Mouse (Mus musculus): ENCODE results near the gene Gstm3. TPM values are rescaled to one million over a fixed set of nuclear protein-coding genes. Genes with fewer than 3 reads are reported as not detected.

Gene Gstm3
- polyA plus RNA-seq, 1 experiment from 2014 or later: 0.25 TPM

DNA sequence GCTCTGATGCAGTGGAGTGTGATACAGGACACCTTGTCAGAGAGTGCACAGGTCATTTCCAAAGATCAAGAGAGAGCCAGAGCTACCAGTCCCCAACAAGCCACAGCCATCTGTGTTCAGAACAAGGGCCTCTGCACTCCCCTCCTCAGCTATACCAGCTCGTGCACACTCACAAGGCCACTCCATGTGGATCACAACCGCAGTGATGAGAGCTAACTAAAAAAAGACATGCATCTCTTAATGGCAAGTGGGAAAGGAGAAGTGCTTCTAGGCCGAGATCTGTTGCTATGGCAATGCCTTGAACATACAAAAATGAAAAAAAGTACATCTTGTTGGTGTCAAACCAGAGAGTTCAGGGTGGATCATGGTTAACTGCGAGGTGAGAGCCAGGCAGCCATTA lies 29.3 kb downstream of the Gstm3 start:
- no peaks in the 10 kb centered on the region for H3K9me3 ChIP-seq
- peaks cover 17% of the 10 kb centered on the region for H3K4me1 ChIP-seq
- H3K27me3 ChIP-seq (replicated peaks): no peaks in the 10 kb centered on the region
- no peak overlapping the region for H3K27ac ChIP-seq
- no peaks in the 10 kb centered on the region for H3K36me3 ChIP-seq (replicated peaks)
- no peak overlapping the region for H3K4me3 ChIP-seq
- no peak overlapping the region for H3K4me2 ChIP-seq
- no peak overlapping the region for H3K9ac ChIP-seq
- 48% methylated on average over 4 of the region's 4 CpGs for WGBS
- ATAC-seq (replicated peaks): no peak

DNA sequence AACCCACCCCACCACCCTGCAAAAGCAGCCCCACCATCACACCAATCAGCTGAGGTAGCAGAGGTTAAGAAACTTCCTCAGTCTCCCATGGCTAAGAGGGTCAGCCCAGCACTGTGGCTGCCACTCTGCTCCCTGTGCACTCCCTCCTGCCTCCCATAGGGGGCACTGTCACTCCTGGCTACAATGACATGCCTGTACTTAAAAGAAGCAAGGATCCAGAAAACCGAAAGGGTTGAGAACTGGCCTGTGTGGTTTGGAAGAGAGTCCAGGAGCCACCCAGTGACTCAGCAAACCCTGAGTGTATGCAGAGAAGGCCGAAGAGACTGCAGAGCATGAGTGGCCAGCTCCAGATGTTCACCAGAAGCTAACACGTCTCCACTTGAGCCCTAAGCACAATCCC lies 29.7 kb downstream of the Gstm3 start:
- Histone ChIP-seq H3K36me3 (replicated peaks) (no peaks in the 10 kb centered on the region), H3K4me3 (no peak overlapping the region), H3K4me1 (peaks cover 17% of the 10 kb centered on the region), H3K27me3 (replicated peaks) (no peaks in the 10 kb centered on the region), H3K27ac (no peak overlapping the region), H3K9ac (no peak overlapping the region), H3K9me3 (no peaks in the 10 kb centered on the region), H3K4me2 (no peak overlapping the region)
- ATAC-seq (replicated peaks): no peak
- 51% methylated on average over 3 of the region's 3 CpGs for WGBS

DNA sequence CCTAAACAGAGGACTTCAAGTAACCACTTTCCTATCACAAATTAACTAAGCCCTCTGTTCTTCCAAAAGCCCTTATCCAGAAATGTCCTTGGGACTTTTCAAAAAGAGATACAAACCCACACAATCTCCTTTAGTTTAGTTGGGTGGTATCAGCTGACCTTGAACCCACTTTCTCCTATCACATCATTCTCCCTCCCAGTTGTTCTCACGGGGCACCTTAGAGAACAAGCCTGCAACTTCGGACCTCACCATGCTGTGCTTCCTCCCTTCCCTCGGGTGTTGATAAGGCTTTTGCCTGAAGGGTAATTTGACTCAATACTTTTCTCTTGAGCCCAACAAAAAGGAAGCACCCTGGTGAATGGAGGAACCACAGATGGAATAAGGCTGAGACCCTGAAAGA lies 33.2 kb downstream of the Gstm3 start:
- Histone ChIP-seq H3K27ac (no peak overlapping the region), H3K4me3 (no peak overlapping the region), H3K4me1 (peaks cover 16% of the 10 kb centered on the region), H3K27me3 (replicated peaks) (no peaks in the 10 kb centered on the region), H3K9ac (no peak overlapping the region), H3K36me3 (replicated peaks) (no peaks in the 10 kb centered on the region), H3K9me3 (no peaks in the 10 kb centered on the region), H3K4me2 (no peak overlapping the region)
- 67% methylated on average over 3 of the region's 3 CpGs for WGBS
- ATAC-seq (replicated peaks): no peak

DNA sequence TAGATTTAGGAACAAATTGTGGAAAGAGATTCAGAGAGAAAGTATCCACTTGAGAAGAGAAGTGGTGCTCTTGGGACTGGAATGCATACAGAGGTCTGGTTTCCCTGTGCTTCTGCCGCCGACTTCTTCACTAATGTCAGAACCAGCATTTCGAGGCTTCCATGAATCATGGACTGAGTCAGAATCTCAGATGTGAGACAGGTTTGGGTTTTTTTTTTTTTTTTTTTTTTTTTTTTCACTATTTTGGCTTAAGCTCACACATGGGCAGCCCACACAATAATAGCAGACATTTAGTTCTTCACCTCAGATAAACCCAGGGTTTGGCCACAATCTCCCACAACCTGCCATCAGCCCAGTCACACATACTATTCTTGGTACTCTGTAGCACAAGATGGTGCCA lies 33.8 kb downstream of the Gstm3 start:
- H3K4me3 ChIP-seq: no peak overlapping the region
- H3K4me2 ChIP-seq: no peak overlapping the region
- H3K4me1 ChIP-seq: peaks cover 22% of the 10 kb centered on the region
- 81% methylated on average over 3 of the region's 3 CpGs for WGBS
- H3K27me3 ChIP-seq (replicated peaks): no peaks in the 10 kb centered on the region
- H3K9ac ChIP-seq: no peak overlapping the region
- no peak for ATAC-seq (replicated peaks)
- H3K36me3 ChIP-seq (replicated peaks): no peaks in the 10 kb centered on the region
- H3K27ac ChIP-seq: no peak overlapping the region
- H3K9me3 ChIP-seq: no peaks in the 10 kb centered on the region

DNA sequence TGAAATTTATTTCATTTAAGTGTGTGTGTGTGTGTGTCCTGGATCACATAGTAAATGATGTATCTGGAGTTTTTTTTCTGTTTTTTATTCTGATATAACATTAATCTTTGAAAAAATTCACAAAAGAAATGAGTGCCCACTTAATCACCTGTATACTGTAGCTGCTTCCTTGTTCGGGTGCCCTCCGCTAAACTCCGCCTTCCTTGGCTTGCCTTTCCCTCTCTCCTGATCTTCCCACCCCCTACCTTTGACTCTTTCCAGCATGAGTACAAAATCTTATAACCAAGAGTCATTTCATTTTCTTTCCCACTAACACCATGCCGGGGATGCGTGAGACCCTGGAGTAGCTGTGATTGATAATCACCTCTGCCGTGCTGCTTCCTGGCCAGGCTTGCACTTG lies 37.0 kb downstream of the Gstm3 start:
- H3K9me3 ChIP-seq: no peaks in the 10 kb centered on the region
- H3K27me3 ChIP-seq (replicated peaks): no peaks in the 10 kb centered on the region
- no peak overlapping the region for H3K4me2 ChIP-seq
- no peak overlapping the region for H3K4me3 ChIP-seq
- 0 out of 2 replicates have a peak, but pooled peaks have one; percentile 11 for ATAC-seq (replicated peaks)
- H3K4me1 ChIP-seq: peaks cover 24% of the 10 kb centered on the region
- WGBS: 62% methylated on average over 6 of the region's 6 CpGs
- no peaks in the 10 kb centered on the region for H3K36me3 ChIP-seq (replicated peaks)
- peak overlapping the region; percentile 2; the same call in 1 of the 2 replicates for H3K27ac ChIP-seq
- no peak overlapping the region for H3K9ac ChIP-seq

DNA sequence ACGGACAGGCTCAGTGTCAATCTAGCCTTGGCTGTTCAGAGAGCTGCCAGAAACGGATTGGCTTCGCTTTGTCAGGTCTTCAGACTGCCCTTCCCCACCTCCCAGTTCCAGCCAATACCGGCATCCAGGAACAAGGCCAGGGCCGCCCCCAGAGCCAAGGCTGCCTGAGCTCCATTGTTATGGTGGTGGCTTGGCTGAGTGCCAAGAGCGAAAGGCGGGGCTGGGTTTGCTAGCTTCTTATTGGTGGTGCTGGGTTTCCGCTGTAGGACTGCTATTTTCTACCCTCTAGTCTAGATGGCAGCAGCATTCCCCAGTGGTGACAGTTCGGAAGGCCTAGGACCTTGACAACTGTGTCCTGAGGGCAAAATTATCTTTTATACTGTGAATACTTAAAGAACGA lies 37.4 kb downstream of the Gstm3 start, which contains the start of gene Gstm7:
TSS of gene Gstm7 (minus strand) at position 148 of the 400 bp plus-strand sequence.
- Histone ChIP-seq H3K9ac (no peak within 1 kb of the TSS), H3K9me3 (no peaks in the 10 kb centered on the region), H3K4me3 (peak within 1 kb of the TSS; percentile 31), H3K27me3 (replicated peaks) (no peaks in the 10 kb centered on the region), H3K36me3 (replicated peaks) (no peaks in the 10 kb centered on the region), H3K4me2 (peak within 1 kb of the TSS; percentile 45), H3K27ac (peak within 1 kb of the TSS; percentile 80), H3K4me1 (peaks cover 24% of the 10 kb centered on the region)
- peak; percentile 97 for ATAC-seq (replicated peaks)
- 2% methylated on average over 10 of the region's 10 CpGs for WGBS

DNA sequence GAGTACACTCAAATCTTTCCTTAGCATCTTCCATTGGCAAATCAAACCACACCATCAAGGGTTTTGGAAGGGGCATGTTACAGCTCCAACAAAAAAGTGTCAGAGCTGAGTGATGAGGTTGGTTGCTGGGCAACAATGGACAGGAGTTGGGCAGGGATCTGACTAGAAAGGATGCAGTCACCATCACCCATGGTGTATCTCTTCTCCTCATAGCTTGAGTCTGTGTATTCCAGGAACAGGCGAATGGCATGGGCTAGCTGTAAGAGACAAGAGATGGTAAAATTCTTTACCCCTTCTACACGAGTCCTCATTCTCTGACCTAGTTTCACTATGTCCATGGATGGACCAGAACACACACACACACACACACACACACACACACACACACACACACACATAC lies 37.9 kb downstream of the Gstm3 start:
- Histone ChIP-seq H3K9me3 (no peaks in the 10 kb centered on the region), H3K9ac (no peak overlapping the region), H3K4me1 (peaks cover 24% of the 10 kb centered on the region), H3K27me3 (replicated peaks) (no peaks in the 10 kb centered on the region), H3K4me3 (peak overlapping the region; percentile 31), H3K27ac (peak overlapping the region; percentile 80), H3K4me2 (peak overlapping the region; percentile 45), H3K36me3 (replicated peaks) (no peaks in the 10 kb centered on the region)
- 44% methylated on average over 2 of the region's 2 CpGs for WGBS
- ATAC-seq (replicated peaks): peak; percentile 48; the same call in 1 of the 2 replicates

DNA sequence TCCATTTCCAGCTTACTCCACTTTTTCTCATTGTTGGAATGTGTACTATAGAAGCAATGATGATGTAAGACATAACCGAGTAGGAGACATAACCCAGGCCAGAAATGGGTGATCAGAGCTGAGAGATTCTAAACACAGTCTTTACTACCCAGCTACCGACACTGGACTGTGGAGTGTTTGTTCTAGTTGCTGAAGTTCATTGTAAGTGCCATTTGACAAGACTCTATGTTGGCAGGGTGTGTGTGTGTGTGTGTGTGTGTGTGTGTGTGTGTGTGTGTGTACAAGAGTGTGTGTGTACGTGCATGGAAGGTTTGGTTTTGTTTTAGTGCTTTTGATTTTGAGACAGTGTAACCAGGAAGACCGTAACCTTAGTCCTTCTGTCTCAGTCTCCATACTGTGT lies 39.4 kb downstream of the Gstm3 start:
- no peaks in the 10 kb centered on the region for H3K27me3 ChIP-seq (replicated peaks)
- 96% methylated on average over 4 of the region's 4 CpGs for whole genome bisulfite sequencing
- no peaks in the 10 kb centered on the region for H3K9me3 ChIP-seq
- no peak overlapping the region for H3K27ac ChIP-seq
- peaks cover 24% of the 10 kb centered on the region for H3K4me1 ChIP-seq
- no peak overlapping the region for H3K4me3 ChIP-seq
- ATAC-seq (replicated peaks): no peak
- H3K4me2 ChIP-seq: no peak overlapping the region
- H3K9ac ChIP-seq: no peak overlapping the region
- no peaks in the 10 kb centered on the region for H3K36me3 ChIP-seq (replicated peaks)

DNA sequence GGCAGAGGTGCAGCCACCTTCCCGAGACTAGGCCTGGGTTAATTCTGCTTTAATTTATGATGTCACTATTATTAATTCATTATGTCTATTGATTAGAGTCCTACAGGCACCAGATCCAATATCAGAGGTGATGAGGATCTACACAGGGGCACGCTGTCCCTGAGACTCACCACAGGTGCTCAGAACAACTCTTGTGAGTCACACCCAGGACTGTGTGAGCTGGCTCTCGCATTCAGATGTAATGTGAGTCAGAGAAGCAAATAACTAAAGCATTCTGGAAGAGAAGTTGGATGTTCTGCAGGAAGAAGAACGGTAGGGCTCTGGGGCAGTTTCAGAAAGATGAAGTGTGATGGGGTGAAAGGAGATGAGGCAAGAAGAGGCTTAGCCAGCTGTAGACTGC lies 39.8 kb downstream of the Gstm3 start:
- no peaks in the 10 kb centered on the region for H3K27me3 ChIP-seq (replicated peaks)
- H3K36me3 ChIP-seq (replicated peaks): no peaks in the 10 kb centered on the region
- no peaks in the 10 kb centered on the region for H3K9me3 ChIP-seq
- 87% methylated on average over 4 of the region's 4 CpGs for WGBS
- peaks cover 24% of the 10 kb centered on the region for H3K4me1 ChIP-seq
- H3K27ac ChIP-seq: no peak overlapping the region
- ATAC-seq (replicated peaks): no peak
- H3K4me2 ChIP-seq: no peak overlapping the region
- H3K4me3 ChIP-seq: no peak overlapping the region
- H3K9ac ChIP-seq: no peak overlapping the region

DNA sequence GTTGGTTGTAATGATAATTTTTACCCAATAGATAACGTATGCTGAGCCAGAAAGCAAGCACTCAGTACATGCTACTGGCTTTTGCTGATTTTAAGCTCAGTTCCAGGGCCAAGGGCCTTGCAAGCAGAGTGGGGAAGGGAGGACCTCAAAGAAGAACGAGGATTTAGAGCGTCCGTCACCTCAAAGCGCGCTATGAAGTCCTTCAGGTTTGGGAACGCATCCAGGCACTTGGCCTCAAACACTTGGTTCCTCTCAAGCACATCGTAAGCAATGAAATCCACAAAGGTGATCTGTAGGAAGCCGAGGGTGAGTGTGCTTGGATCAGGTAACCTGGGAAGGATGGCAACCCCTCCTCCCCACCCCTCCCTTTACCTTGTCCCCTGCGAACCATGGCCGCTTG lies 40.4 kb downstream of the Gstm3 start:
- 88% methylated on average over 11 of the region's 11 CpGs for WGBS
- no peaks in the 10 kb centered on the region for H3K36me3 ChIP-seq (replicated peaks)
- ATAC-seq (replicated peaks): no peak
- H3K4me1 ChIP-seq: peaks cover 24% of the 10 kb centered on the region
- H3K4me2 ChIP-seq: no peak overlapping the region
- no peaks in the 10 kb centered on the region for H3K9me3 ChIP-seq
- H3K27ac ChIP-seq: 0 out of 2 replicates have a peak overlapping the region, but pooled peaks have one; percentile 5
- H3K9ac ChIP-seq: no peak overlapping the region
- H3K4me3 ChIP-seq: no peak overlapping the region
- no peaks in the 10 kb centered on the region for H3K27me3 ChIP-seq (replicated peaks)

DNA sequence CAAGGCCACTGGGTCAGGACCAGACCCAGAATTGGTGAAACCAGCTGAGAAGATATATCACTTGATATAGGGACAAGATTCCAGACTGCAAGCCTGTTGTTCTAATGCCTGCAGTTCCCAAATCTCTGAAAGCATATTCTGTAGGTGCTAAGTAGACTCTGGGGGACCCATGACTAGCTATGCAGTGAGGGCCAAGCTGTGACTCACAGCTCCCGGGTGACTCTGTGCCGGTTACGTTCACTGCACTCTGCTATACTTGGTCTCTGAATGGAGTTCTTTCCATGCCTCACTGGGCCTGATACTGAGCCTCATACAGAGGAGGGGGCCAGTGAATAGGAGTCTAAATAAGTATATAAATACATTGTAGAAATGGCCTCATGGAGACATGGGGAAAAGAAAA lies 41.2 kb downstream of the Gstm3 start:
- H3K27ac ChIP-seq: no peak overlapping the region
- no peak overlapping the region for H3K4me2 ChIP-seq
- WGBS: 65% methylated on average over 3 of the region's 3 CpGs
- H3K4me3 ChIP-seq: no peak overlapping the region
- no peaks in the 10 kb centered on the region for H3K36me3 ChIP-seq (replicated peaks)
- H3K27me3 ChIP-seq (replicated peaks): no peaks in the 10 kb centered on the region
- peaks cover 24% of the 10 kb centered on the region for H3K4me1 ChIP-seq
- no peak overlapping the region for H3K9ac ChIP-seq
- H3K9me3 ChIP-seq: no peaks in the 10 kb centered on the region
- ATAC-seq (replicated peaks): no peak

DNA sequence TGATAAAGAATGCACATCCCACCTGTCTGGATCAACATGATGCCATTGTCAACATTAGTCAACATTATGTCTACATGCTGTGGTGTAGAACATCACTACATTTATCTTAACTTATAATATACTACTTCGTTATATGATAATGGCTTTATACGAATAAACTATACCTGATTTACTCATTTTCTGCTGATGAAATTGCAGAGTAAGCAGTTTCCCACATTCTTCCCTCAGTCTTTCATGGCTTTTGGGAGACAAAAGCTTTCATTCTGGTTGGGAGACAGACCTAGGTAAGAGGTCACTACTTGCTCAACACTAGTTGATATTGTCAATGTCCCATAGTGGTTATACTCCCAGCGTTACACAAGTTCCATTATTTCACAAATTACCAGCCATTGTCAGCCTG lies 43.7 kb downstream of the Gstm3 start:
- no peaks in the 10 kb centered on the region for H3K36me3 ChIP-seq (replicated peaks)
- no peak overlapping the region for H3K27ac ChIP-seq
- no peak overlapping the region for H3K9ac ChIP-seq
- no peaks in the 10 kb centered on the region for H3K27me3 ChIP-seq (replicated peaks)
- H3K4me1 ChIP-seq: 0 out of 2 replicates have a peak, but pooled peaks cover 9% of the 10 kb centered on the region
- ATAC-seq (replicated peaks): no peak
- H3K4me2 ChIP-seq: no peak overlapping the region
- H3K9me3 ChIP-seq: no peaks in the 10 kb centered on the region
- H3K4me3 ChIP-seq: no peak overlapping the region
- 89% methylated on average over 3 of the region's 3 CpGs for WGBS

DNA sequence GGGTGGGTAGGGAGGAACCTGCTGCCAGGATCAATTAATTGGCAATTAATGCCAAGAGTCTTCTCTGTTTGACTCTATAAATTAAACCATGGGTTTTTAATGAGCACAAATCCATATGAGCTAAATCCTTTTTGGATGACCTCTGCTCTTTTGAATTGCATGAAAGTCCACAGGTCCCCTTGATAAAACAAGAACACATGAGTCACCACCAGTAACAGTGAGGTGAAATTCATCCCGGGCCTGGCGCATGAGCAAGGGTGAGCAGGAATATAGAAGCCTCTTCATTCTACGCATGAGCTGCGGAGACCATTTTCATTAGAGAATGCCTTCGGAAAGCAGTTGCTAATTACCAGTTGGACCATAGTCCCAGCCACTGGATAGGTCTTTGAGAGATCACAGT lies 48.7 kb downstream of the Gstm3 start:
- no peak overlapping the region for H3K4me3 ChIP-seq
- no peak for ATAC-seq (replicated peaks)
- no peaks in the 10 kb centered on the region for H3K4me1 ChIP-seq
- H3K27ac ChIP-seq: no peak overlapping the region
- no peaks in the 10 kb centered on the region for H3K9me3 ChIP-seq
- 93% methylated on average over 5 of the region's 5 CpGs for WGBS
- no peaks in the 10 kb centered on the region for H3K36me3 ChIP-seq (replicated peaks)
- H3K27me3 ChIP-seq (replicated peaks): no peaks in the 10 kb centered on the region
- no peak overlapping the region for H3K9ac ChIP-seq
- no peak overlapping the region for H3K4me2 ChIP-seq
